Mouse (Mus musculus) kidney, adult 2 months (tissue): ENCODE measurements at regions not wholly inside any gene's neighbourhood (a gene's known extent, or its start where the extent isn't known, plus 50 kb on each side); places are given as distances from the start of the nearest gene placed in this dataset.

ENCODE experiments used
- DNase-seq: peaks from one replicate; pipeline ENCODE4 v3.0.0; 2021
- H3K27ac ChIP-seq: fragments of 200-500 bp; 2 replicates; pipeline ENCODE4 v1.5.1; 2012; ENCODE audit warnings: low read depth, low read length, control low read depth, inconsistent platforms; ENCODE audit not compliant: insufficient read depth
- H3K27me3 ChIP-seq: fragments of 200-500 bp; replicated peaks from 2 replicates; pipeline ENCODE4 v1.6.1; 2012; ENCODE audit warnings: mild to moderate bottlenecking, moderate library complexity, low read length, inconsistent platforms; ENCODE audit not compliant: control insufficient read depth, insufficient read depth
- H3K36me3 ChIP-seq: fragments of 200-500 bp; 2 replicates; pipeline ENCODE4 v1.6.1; 2012; ENCODE audit warnings: mild to moderate bottlenecking, moderate library complexity, low read length, inconsistent platforms; ENCODE audit not compliant: control insufficient read depth, insufficient read depth
- H3K4me1 ChIP-seq: fragments of 200-500 bp; 2 replicates; pipeline ENCODE4 v1.6.1; 2011; ENCODE audit warnings: low read length; ENCODE audit not compliant: control insufficient read depth, insufficient read depth
- H3K4me3 ChIP-seq: fragments of 200-500 bp; 2 replicates; pipeline ENCODE4 v1.5.1; 2011; ENCODE audit warnings: mild to moderate bottlenecking, low read depth, low read length, control low read depth; ENCODE audit not compliant: insufficient read depth
- CTCF ChIP-seq: fragments of 200-500 bp; conservative IDR thresholded peaks from 2 replicates; pipeline ENCODE4 v1.5.1; 2011; ENCODE audit warnings: low read depth, mild to moderate bottlenecking, control low read depth, low read length, moderate library complexity, mixed read lengths; ENCODE audit not compliant: insufficient read depth, insufficient read length
- POLR2A ChIP-seq: fragments of 200-500 bp; IDR thresholded peaks from one replicate; pipeline ENCODE4 v1.6.1; 2011; ENCODE audit warnings: low read depth, low read length, control low read depth
- WGBS: fragments of 180-500 bp; shearing (Covaris S2); methylation state at CpG from one replicate; pipeline ENCODE4 v1.1.7; 2018; 5-methylcytosine and 5-hydroxymethylcytosine counted together

DNA sequence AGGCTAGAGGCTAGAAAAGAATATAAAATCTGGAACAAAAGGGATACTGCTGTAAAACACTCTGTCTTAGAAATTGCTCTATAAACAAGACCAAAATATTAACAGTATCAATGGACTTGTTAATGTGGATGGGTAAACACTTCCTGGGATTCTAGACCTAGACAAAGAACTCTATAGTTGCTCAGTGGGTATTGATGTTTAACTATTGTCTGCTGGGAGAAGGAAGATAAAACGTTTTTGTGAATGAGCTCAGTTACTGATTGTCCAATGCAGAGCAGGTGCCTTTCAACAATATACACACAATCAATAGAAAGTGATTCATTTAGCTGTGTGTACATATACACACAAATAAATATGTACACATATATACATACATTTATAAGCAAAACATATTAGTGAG is 538.5 kb upstream of the Pcdh20 start:
- Histone ChIP-seq H3K4me1 (no peaks in the 10 kb centered on the region), H3K27ac (no peak overlapping the region), H3K27me3 (no peaks in the 10 kb centered on the region), H3K4me3 (no peak overlapping the region), H3K36me3 (no peaks in the 10 kb centered on the region)
- TF ChIP-seq POLR2A = no peak
- TF ChIP-seq CTCF = no peak
- DNase-seq = no peak
- WGBS = 35% methylated on average over 1 of the region's 1 CpGs

DNA sequence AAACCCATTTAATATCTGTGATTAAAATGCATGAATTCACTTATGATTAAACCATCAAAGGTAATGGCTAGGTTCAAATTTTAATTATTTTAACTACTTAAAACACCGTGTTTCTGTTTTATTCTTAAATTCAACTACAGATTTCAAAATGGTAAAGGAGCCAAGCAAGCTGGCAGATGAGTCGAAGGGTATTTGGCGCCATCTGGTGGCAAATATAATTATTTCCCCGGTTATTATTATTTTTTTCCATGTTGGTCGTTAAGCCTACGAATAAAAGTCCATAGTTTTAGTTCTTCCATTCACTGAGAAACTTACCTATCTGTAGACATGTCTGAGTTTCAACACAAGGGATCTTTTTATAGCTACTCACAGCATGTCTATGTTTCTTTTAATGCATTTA is 510.7 kb upstream of the Pcdh20 start:
- Histone ChIP-seq H3K4me3 (no peak overlapping the region), H3K4me1 (no peaks in the 10 kb centered on the region), H3K36me3 (no peaks in the 10 kb centered on the region), H3K27ac (no peak overlapping the region), H3K27me3 (no peaks in the 10 kb centered on the region; the same call in 1 of the 2 replicates)
- 0 out of 2 replicates have a peak, but pooled peaks have one; percentile 30 for TF ChIP-seq CTCF
- no peak for TF ChIP-seq POLR2A
- WGBS = 8% methylated on average over 6 of the region's 6 CpGs
- DNase-seq = no peak

DNA sequence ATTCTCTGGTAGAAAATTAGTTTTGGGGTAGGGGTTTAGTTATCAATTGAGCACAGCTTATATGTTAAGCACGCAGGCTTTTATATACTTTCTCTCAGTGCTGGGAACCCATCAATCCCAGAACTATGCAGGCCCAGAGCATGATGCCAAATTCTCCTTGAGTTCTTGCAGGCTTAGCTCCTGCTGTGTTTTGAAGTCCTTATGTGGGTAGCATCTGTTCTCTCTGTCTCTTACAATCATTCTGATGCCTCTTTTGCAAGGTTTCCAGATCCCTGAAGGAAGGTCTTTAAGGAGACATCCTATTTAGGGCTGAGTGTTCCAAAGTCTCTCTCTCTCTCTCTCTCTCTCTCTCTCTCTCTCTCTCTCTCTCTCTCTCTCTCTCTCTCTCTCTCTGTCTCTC is 504.8 kb upstream of the Pcdh20 start:
- H3K36me3 ChIP-seq = no peaks in the 10 kb centered on the region
- no peak for DNase-seq
- H3K4me1 ChIP-seq = no peaks in the 10 kb centered on the region
- no peak for TF ChIP-seq CTCF
- no peak for TF ChIP-seq POLR2A
- 90% methylated on average over 1 of the region's 1 CpGs for WGBS
- no peaks in the 10 kb centered on the region for H3K27me3 ChIP-seq
- no peak overlapping the region for H3K4me3 ChIP-seq
- no peak overlapping the region for H3K27ac ChIP-seq

DNA sequence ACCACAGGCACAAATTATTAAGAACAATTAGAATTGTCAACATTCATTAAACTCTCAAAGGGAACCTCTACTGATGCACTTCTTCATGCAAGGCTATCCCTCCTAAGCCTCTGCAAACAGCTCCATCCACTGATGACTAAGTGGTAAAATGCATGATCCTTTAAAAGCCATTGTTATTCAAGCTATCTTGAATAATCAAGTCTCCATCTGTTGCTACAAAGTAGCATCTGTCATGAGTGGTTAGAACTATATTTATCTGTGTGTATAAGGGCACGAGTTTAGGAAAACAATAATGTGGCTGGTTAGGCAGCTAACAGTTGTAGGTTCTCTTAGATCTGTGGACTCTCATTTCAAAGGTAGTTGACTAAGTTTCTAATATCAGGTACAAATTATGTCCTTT is 463.4 kb upstream of the Pcdh20 start:
- no peaks in the 10 kb centered on the region for H3K36me3 ChIP-seq
- no peak for DNase-seq
- TF ChIP-seq POLR2A (no peak), CTCF (no peak)
- H3K4me3 ChIP-seq = no peak overlapping the region
- no peaks in the 10 kb centered on the region for H3K27me3 ChIP-seq
- H3K4me1 ChIP-seq = no peaks in the 10 kb centered on the region
- no peak overlapping the region for H3K27ac ChIP-seq
- 51% methylated on average over 1 of the region's 1 CpGs for WGBS
